Mouse (Mus musculus) heart, embryonic 16.5 days (tissue): ENCODE data around the gene Mylk3. TPM values are rescaled to one million over a fixed set of nuclear protein-coding genes. Genes with fewer than 3 reads are reported as not detected.

Experiments
- ATAC-seq: fragments of 200-750 bp; cut with Nextera tagmentation; replicated peaks from 2 replicates; pipeline ENCODE4 v1.8.0; 2017; ENCODE audit warnings: moderate number of reproducible peaks; ENCODE audit not compliant: insufficient read depth, low FRiP score; ENCODE audit errors: extremely low read depth
- H3K27ac ChIP-seq: fragments of 300-500 bp; sonication (generic); 2 replicates; pipeline ENCODE4 v1.5.1; 2014; ENCODE audit warnings: mild to moderate bottlenecking, low read length, control low read depth, moderate library complexity
- H3K27me3 ChIP-seq: fragments of 300-500 bp; sonication (generic); 2 replicates; pipeline ENCODE4 v1.6.1; 2014; ENCODE audit warnings: low read length, mixed read lengths; ENCODE audit not compliant: control insufficient read depth, insufficient read depth
- H3K36me3 ChIP-seq: fragments of 300-500 bp; sonication (generic); 2 replicates; pipeline ENCODE4 v1.6.1; 2014; ENCODE audit not compliant: control insufficient read depth, insufficient read depth
- H3K4me1 ChIP-seq: fragments of 300-500 bp; sonication (generic); 2 replicates; pipeline ENCODE4 v1.6.1; 2014; ENCODE audit warnings: low read length, mixed read lengths; ENCODE audit not compliant: control insufficient read depth, insufficient read depth
- H3K4me2 ChIP-seq: fragments of 300-500 bp; sonication (generic); 2 replicates; pipeline ENCODE4 v1.6.1; 2014; ENCODE audit warnings: low read depth, mild to moderate bottlenecking, control low read depth, low read length
- H3K4me3 ChIP-seq: fragments of 300-500 bp; sonication (generic); 2 replicates; pipeline ENCODE4 v1.5.1; 2014; ENCODE audit warnings: mild to moderate bottlenecking, control low read depth, low read length
- H3K9ac ChIP-seq: fragments of 300-500 bp; sonication (generic); 2 replicates; pipeline ENCODE4 v1.6.1; 2014; ENCODE audit warnings: low read length, control low read depth
- H3K9me3 ChIP-seq: fragments of 300-500 bp; sonication (generic); replicated peaks from 2 replicates; pipeline ENCODE4 v1.6.1; 2016; ENCODE audit warnings: low read length; ENCODE audit not compliant: control insufficient read depth
- WGBS: fragments of 180-500 bp; shearing (Covaris S2); extraction: QIAGEN DNeasy Blood & Tissue Kit; methylation state at CpG from one replicate; pipeline ENCODE4 v1.1.7; 2014; 5-methylcytosine and 5-hydroxymethylcytosine counted together
- polyA plus RNA-seq: library from polyadenylated mRNA; unstranded; fragments of >200 nt; fragmentation: Nextera tagmentation; extraction: Ambion mirVana; gene quantifications from 2 replicates; pipeline ENCODE4 v1.2.1, GENCODE M21; 2015

The Mylk3 gene
- 254 and 278 TPM in 2 replicates for polyA plus RNA-seq

- Histone ChIP-seq H3K4me2 (peak within 1 kb of the TSS; percentile 43; the same call in 1 of the 2 replicates), H3K9ac (peak within 1 kb of the TSS; percentile 34; the same call in 1 of the 2 replicates), H3K27ac (peak within 1 kb of the TSS; percentile 76), H3K4me3 (no peak within 1 kb of the TSS), H3K27me3 (no peaks in the 10 kb centered on the region), H3K36me3 (no peaks in the 10 kb centered on the region), H3K9me3 (no peaks in the 10 kb centered on the region), H3K4me1 (peaks cover 30% of the 10 kb centered on the region)
- ATAC-seq, result peak; percentile 91
- 46% methylated on average over 6 of the region's 6 CpGs for WGBS
These were observed at the start of gene Mylk3 for GRCm38 (mm10) chr8:85386205-85386604. TSS of gene Mylk3 (minus strand) at chr8:85386345.

DNA sequence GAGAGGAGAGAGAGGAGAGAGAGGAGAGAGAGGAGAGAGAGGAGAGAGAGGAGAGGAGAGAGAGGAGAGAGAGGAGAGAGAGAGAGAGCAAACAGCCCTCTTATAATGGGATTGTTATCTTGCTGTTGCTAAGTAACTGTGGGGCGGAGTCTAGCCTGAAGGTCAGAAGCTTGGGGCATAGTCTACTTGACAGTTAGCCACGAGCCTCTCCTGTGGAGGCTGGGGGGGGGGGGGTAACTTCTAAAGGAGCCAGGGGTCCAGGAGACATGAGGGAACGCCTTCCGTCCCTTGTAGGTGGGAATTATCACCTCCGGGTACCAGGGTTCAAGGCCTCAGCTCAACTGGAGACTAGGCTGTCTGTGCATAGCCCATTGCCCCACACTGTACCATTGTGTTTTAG is 49.6 kb upstream of the Mylk3 start:
- no peak overlapping the region for H3K27ac ChIP-seq
- no peak overlapping the region for H3K9ac ChIP-seq
- no peak for ATAC-seq
- peaks cover 4% of the 10 kb centered on the region for H3K4me1 ChIP-seq
- no peak overlapping the region for H3K4me3 ChIP-seq
- H3K27me3 ChIP-seq, result no peaks in the 10 kb centered on the region
- 36% methylated on average over 5 of the region's 5 CpGs for WGBS
- no peaks in the 10 kb centered on the region for H3K36me3 ChIP-seq
- H3K9me3 ChIP-seq, result peaks cover 5% of the 10 kb centered on the region
- H3K4me2 ChIP-seq, result no peak overlapping the region

GRCm38 (mm10) chr8:85434817-85435216 is 48.7 kb upstream of the Mylk3 start:
- no peak overlapping the region for H3K4me3 ChIP-seq
- no peak overlapping the region for H3K9ac ChIP-seq
- no peaks in the 10 kb centered on the region for H3K27me3 ChIP-seq
- peaks cover 7% of the 10 kb centered on the region for H3K4me1 ChIP-seq
- H3K4me2 ChIP-seq, result no peak overlapping the region
- WGBS, result 77% methylated on average over 12 of the region's 12 CpGs
- no peak for ATAC-seq
- peaks cover 3% of the 10 kb centered on the region for H3K9me3 ChIP-seq
- no peaks in the 10 kb centered on the region for H3K36me3 ChIP-seq
- H3K27ac ChIP-seq, result no peak overlapping the region

GRCm38 (mm10) chr8:85433017-85433393 is 46.9 kb upstream of the Mylk3 start:
- Histone ChIP-seq H3K36me3 (no peaks in the 10 kb centered on the region), H3K27me3 (no peaks in the 10 kb centered on the region), H3K27ac (peak overlapping the region; percentile 87), H3K4me2 (peak overlapping the region; percentile 69), H3K9me3 (peaks cover 3% of the 10 kb centered on the region), H3K9ac (peak overlapping the region; percentile 70), H3K4me1 (peaks cover 17% of the 10 kb centered on the region), H3K4me3 (peak overlapping the region; percentile 82)
- WGBS, result under 1% methylated on average over 6 of the region's 6 CpGs
- peak; percentile 14 for ATAC-seq

DNA sequence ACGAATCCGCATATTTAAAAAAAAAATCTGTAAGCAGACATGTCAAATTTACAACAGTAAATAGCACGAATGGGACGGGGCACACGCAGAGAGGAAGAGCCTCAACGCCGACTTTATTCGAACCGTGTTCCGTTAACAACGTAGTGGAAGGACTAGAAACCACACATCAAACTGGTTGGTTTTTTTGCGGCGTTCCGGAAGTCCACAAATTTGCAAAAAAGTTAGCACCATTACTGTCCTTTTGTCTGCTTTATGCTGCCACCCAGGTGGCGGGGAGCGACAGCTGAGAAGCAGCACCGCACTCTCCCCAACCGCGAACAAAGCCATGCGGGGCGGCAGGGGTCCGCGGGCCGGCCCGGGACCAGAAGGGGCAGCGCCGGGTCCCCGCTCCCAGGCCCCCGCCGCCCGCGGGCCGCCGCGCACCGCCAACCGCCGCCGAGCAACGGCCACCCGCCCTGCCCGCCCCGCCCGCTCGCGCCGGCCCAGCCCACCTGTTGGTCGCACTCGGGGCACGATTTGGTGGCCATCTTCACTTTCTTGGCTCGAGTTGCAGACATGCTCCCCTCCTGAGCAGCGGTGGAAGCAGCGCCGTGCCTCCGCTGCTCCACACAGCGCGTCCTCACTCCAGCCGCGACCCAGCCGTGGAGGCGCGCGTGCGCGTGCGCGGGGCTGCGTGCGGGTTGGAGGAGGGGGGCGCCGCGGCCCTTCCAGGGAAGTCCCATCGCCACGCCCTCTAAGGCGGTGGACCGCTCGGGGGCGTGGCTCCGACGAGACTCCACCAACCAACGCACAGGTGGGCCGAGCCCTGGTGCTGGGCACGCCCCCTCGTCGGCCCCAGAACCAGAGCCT is 46.2 kb upstream of the Mylk3 start, which contains the start of gene 4921524J17Rik:
TSS of gene 4921524J17Rik (minus strand) at position 666 of the 849 bp plus-strand sequence.
- H3K27me3 ChIP-seq, result no peaks in the 10 kb centered on the region
- H3K9me3 ChIP-seq, result peaks cover 3% of the 10 kb centered on the region
- no peaks in the 10 kb centered on the region for H3K36me3 ChIP-seq
- H3K9ac ChIP-seq, result peak within 1 kb of the TSS; percentile 98
- peak within 1 kb of the TSS; percentile 88 for H3K4me2 ChIP-seq
- H3K4me1 ChIP-seq, result peaks cover 24% of the 10 kb centered on the region
- WGBS, result under 1% methylated on average over 81 of the region's 85 CpGs
- H3K27ac ChIP-seq, result peak within 1 kb of the TSS; percentile 98
- ATAC-seq, result peak; percentile 98
- H3K4me3 ChIP-seq, result peak within 1 kb of the TSS; percentile 82

GRCm38 (mm10) chr8:85431281-85432167 is 45.4 kb upstream of the Mylk3 start:
- Histone ChIP-seq H3K27ac (peak overlapping the region; percentile 98), H3K4me2 (peak overlapping the region; percentile 88), H3K36me3 (no peaks in the 10 kb centered on the region), H3K27me3 (no peaks in the 10 kb centered on the region), H3K9me3 (no peaks in the 10 kb centered on the region), H3K9ac (peak overlapping the region; percentile 98), H3K4me3 (peak overlapping the region; percentile 82), H3K4me1 (peaks cover 31% of the 10 kb centered on the region)
- ATAC-seq, result no peak
- 4% methylated on average over 10 of the region's 10 CpGs for WGBS

- H3K4me2 ChIP-seq, result peak overlapping the region; percentile 88
- WGBS, result 9% methylated on average over 3 of the region's 3 CpGs
- no peak for ATAC-seq
- peak overlapping the region; percentile 71 for H3K27ac ChIP-seq
- peak overlapping the region; percentile 98 for H3K9ac ChIP-seq
- H3K9me3 ChIP-seq, result no peaks in the 10 kb centered on the region
- peaks cover 38% of the 10 kb centered on the region for H3K4me1 ChIP-seq
- H3K27me3 ChIP-seq, result no peaks in the 10 kb centered on the region
- H3K36me3 ChIP-seq, result no peaks in the 10 kb centered on the region
- H3K4me3 ChIP-seq, result peak overlapping the region; percentile 82
These were observed 44.7 kb upstream of the Mylk3 start for GRCm38 (mm10) chr8:85430801-85431200.

DNA sequence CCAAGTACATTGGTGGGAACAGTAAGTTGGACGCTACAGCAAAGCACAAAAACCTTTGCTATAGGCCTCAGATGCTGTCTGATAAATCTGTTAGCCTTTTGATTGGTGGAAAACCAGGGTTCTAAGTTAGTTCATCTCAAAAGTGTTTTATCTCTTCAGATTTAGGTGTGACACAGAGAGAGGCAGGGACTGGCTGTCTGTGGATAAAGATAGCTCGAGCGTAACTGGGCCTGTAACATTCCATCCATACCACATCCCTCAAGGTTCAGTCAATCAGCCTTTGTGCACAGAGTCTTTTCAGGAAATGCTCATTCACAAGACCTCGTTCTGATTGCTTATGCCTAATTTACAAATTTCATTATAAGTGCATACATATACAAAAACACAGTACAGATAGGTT is 43.1 kb upstream of the Mylk3 start:
- H3K27ac ChIP-seq, result peak overlapping the region; percentile 93
- peak overlapping the region; percentile 63; the same call in 1 of the 2 replicates for H3K9ac ChIP-seq
- WGBS, result 9% methylated on average over 4 of the region's 4 CpGs
- H3K4me2 ChIP-seq, result peak overlapping the region; percentile 49
- ATAC-seq, result 0 out of 2 replicates have a peak, but pooled peaks have one; percentile 26
- no peaks in the 10 kb centered on the region for H3K27me3 ChIP-seq
- peaks cover 2% of the 10 kb centered on the region; the same call in 1 of the 2 replicates for H3K36me3 ChIP-seq
- no peaks in the 10 kb centered on the region for H3K9me3 ChIP-seq
- peak overlapping the region; percentile 26 for H3K4me3 ChIP-seq
- H3K4me1 ChIP-seq, result peaks cover 46% of the 10 kb centered on the region
